Mouse (Mus musculus): ENCODE data around the gene Cdkn2b. TPM values are rescaled to one million over a fixed set of nuclear protein-coding genes. Genes with fewer than 3 reads are reported as not detected.

Cdkn2b gene
- total RNA-seq, 2 experiments from 2014 or later: 0.27 to 0.79 TPM

- intact Hi-C loops (cut with DNase I): loop anchor here (5.0 kb wide), 2 partner anchors 152 to 233 kb away; no protein-coding TSS in a partner anchor
- DNase-seq: no peak
Measured at GRCm38 (mm10) chr4:89294091-89294485, 16.8 kb downstream of the Cdkn2b start.

GRCm38 (mm10) chr4:89293516-89293915, 17.3 kb downstream of the Cdkn2b start:
- no peak for DNase-seq
- intact Hi-C loops (cut with DNase I): loop anchor here (5.0 kb wide), 2 partner anchors 151 to 234 kb away; no protein-coding TSS in a partner anchor

GRCm38 (mm10) chr4:89289028-89289427, 21.8 kb downstream of the Cdkn2b start:
- no peak for DNase-seq
- intact Hi-C loops (cut with DNase I): no loop called here

- intact Hi-C loops (cut with DNase I): no loop called here
- no peak for DNase-seq
Measured at GRCm38 (mm10) chr4:89286566-89286965, 24.3 kb downstream of the Cdkn2b start.

GRCm38 (mm10) chr4:89285688-89286087, 25.2 kb downstream of the Cdkn2b start:
- intact Hi-C loops (cut with DNase I): no loop called here
- DNase-seq: no peak

GRCm38 (mm10) chr4:89282661-89283060, 28.2 kb downstream of the Cdkn2b start:
- DNase-seq: no peak
- intact Hi-C loops (cut with DNase I): no loop called here

GRCm38 (mm10) chr4:89282036-89282566, 28.7 kb downstream of the Cdkn2b start:
- intact Hi-C loops (cut with DNase I): no loop called here
- DNase-seq: peak in 1 of 2 experiments; percentile 28

- DNase-seq: no peak
Measured at GRCm38 (mm10) chr4:89281236-89281635, 29.6 kb downstream of the Cdkn2b start.

GRCm38 (mm10) chr4:89279641-89280040, 31.2 kb downstream of the Cdkn2b start:
- intact Hi-C loops (cut with DNase I): no loop called here

More at GRCm38 (mm10) chr4:89281236-89281635, 29.6 kb downstream of the Cdkn2b start:
- intact Hi-C loops (cut with DNase I): no loop called here

GRCm38 (mm10) chr4:89277381-89277940, 33.4 kb downstream of the Cdkn2b start:
- intact Hi-C loops (cut with DNase I): no loop called here
- no peak for DNase-seq

More at GRCm38 (mm10) chr4:89279641-89280040, 31.2 kb downstream of the Cdkn2b start:
- DNase-seq: no peak

GRCm38 (mm10) chr4:89276669-89277219, 34.1 kb downstream of the Cdkn2b start:
- intact Hi-C loops (cut with DNase I): no loop called here
- no peak for DNase-seq

GRCm38 (mm10) chr4:89275811-89276584, 34.8 kb downstream of the Cdkn2b start:
- intact Hi-C loops (cut with DNase I): no loop called here
- DNase-seq: no peak

- no peak for DNase-seq
- intact Hi-C loops (cut with DNase I): no loop called here
Measured at GRCm38 (mm10) chr4:89274829-89275548, 35.9 kb downstream of the Cdkn2b start.

- no peak for DNase-seq
- intact Hi-C loops (cut with DNase I): no loop called here
Measured at GRCm38 (mm10) chr4:89274006-89274405, 36.8 kb downstream of the Cdkn2b start.

- DNase-seq: no peak
- intact Hi-C loops (cut with DNase I): no loop called here
Measured at GRCm38 (mm10) chr4:89273585-89273984, 37.3 kb downstream of the Cdkn2b start.

- DNase-seq: no peak
- intact Hi-C loops (cut with DNase I): no loop called here
Measured at GRCm38 (mm10) chr4:89272961-89273540, 37.8 kb downstream of the Cdkn2b start.

GRCm38 (mm10) chr4:89272101-89272718, 38.6 kb downstream of the Cdkn2b start:
- no peak for DNase-seq
- intact Hi-C loops (cut with DNase I): no loop called here

GRCm38 (mm10) chr4:89257768-89258167, 53.1 kb downstream of the Cdkn2b start:
- intact Hi-C loops (cut with DNase I): no loop called here
- DNase-seq: no peak
